8 mouse cellular contexts compared by ENCODE assay signal in genomic region chr1:74748643-74749271, GRCm38 (mm10). TPM values are rescaled to one million over a fixed set of nuclear protein-coding genes. Genes with fewer than 3 reads are reported as not detected.
DNase-seq lines count a peak whose midpoint lies in the region; ATAC-seq and TF ChIP-seq lines count a peak whose summit lies in the region.

Prkag3 (minus strand) TSS chr1:74749221.

- peak within 1 kb of the TSS; percentile 39 for H3K4me3 ChIP-seq in bone marrow macrophage, adult 2 months (ENCODE audit: insufficient read depth, low read length)
- H3K4me3 ChIP-seq in hindbrain, embryonic 11.5 days (ENCODE audit: low read depth, low read length) = peak within 1 kb of the TSS; percentile 4; the same call in 1 of the 2 replicates

- H3K9ac ChIP-seq in hindbrain, embryonic 11.5 days (ENCODE audit: low read depth, low read length) = no peak within 1 kb of the TSS

- H3K27me3 ChIP-seq in hindbrain, embryonic 11.5 days (ENCODE audit: control insufficient read depth, insufficient read depth, low read length) = peaks cover 9% of the 10 kb centered on the region

- H3K4me1 ChIP-seq in bone marrow macrophage, adult 2 months (ENCODE audit: control insufficient read depth, insufficient read depth, low read length) = no peaks in the 10 kb centered on the region
- no peaks in the 10 kb centered on the region for H3K4me1 ChIP-seq in hindbrain, embryonic 11.5 days (replicated peaks; ENCODE audit: control insufficient read depth, insufficient read depth, low read length)

- TF ChIP-seq CTCF in bone marrow macrophage, adult 2 months (IDR thresholded peaks at IDR 0.05; ENCODE audit: low read depth, low read length) = peak; percentile 49; the same call in 1 of the 2 replicates

- ATAC-seq in frontal cortex, adult (ENCODE audit: low TSS enrichment) = peak; percentile 67; the same call in 1 of the 2 replicates
- ATAC-seq in hindbrain, embryonic 11.5 days (ENCODE audit: low FRiP score) = no peak
- ATAC-seq in megakaryocyte progenitor cell, adult 5-6 weeks (replicated peaks; ENCODE audit: poor library complexity) = peak; percentile 98

- DNase-seq in cerebellum, adult 18-20 months = peak; percentile 15 to 16
- no peak for DNase-seq in cerebellum, adult 8-10 months
- peak; percentile 68 for DNase-seq in hindbrain, embryonic 11.5 days (ENCODE audit: low spot score)
- peak; percentile 27 to 42 for DNase-seq in layer of hippocampus, postnatal 36 days
- peak; percentile 44 to 53 for DNase-seq in spleen, postnatal 36 days (ENCODE audit: low spot score in 2 of 2)

- H3K9me3 ChIP-seq in hindbrain, embryonic 11.5 days (ENCODE audit: control insufficient read depth, low read length) = no peaks in the 10 kb centered on the region

- no peak for TF ChIP-seq POLR2A in bone marrow macrophage, adult 2 months (IDR thresholded peaks at IDR 0.05; ENCODE audit: borderline replicate concordance, low read depth, low read length)

- WGBS in hindbrain, embryonic 11.5 days = 11% methylated on average over 30 of the region's 30 CpGs

- H3K4me2 ChIP-seq in hindbrain, embryonic 11.5 days (replicated peaks; ENCODE audit: low read depth, low read length) = no peak within 1 kb of the TSS; the same call in 1 of the 2 replicates

- H3K27ac ChIP-seq in bone marrow macrophage, adult 2 months (ENCODE audit: insufficient read depth, low read depth, low read length) = no peak within 1 kb of the TSS
- H3K27ac ChIP-seq in hindbrain, embryonic 11.5 days (ENCODE audit: low read depth, low read length) = no peak within 1 kb of the TSS

- H3K36me3 ChIP-seq in hindbrain, embryonic 11.5 days (ENCODE audit: control insufficient read depth, insufficient read depth, low read length) = no peaks in the 10 kb centered on the region

RNA-seq across cellular contexts. Expression of gene Prkag3, which starts in this region (rescaled TPM):
- not detected in 2 replicates for polyA plus RNA-seq in bone marrow macrophage, adult 2 months (2012; ENCODE audit: insufficient read depth, insufficient read length, missing spikeins)
- 0.22 TPM in 1 of 2 replicates, not detected in the other for polyA plus RNA-seq in hindbrain, embryonic 11.5 days (2014; fragmentation: Nextera tagmentation; extraction: Ambion mirVana)
- total RNA-seq in layer of hippocampus, postnatal 36 days (2021) = not detected
- total RNA-seq in megakaryocyte progenitor cell, adult 5-6 weeks (2015) = not detected in 2 replicates
- total RNA-seq in megakaryocyte progenitor cell, adult 5-6 weeks (2017) = not detected in 2 replicates

Comparison
In these comparisons a context has a peak if more than half of its experiments do, and no peak if none do; other contexts are left out.
1. Peak in DNase-seq and H3K4me3 ChIP-seq in hindbrain, embryonic 11.5 days; RNA of the gene not detected or under 1 TPM.
2. Peak in DNase-seq in layer of hippocampus, postnatal 36 days; RNA of the gene not detected or under 1 TPM.
3. Peak in ATAC-seq in megakaryocyte progenitor cell, adult 5-6 weeks; RNA of the gene not detected or under 1 TPM.